Mouse (Mus musculus) naive thymus-derived CD4-positive, alpha-beta T cell, adult 2 months (primary cell): ENCODE data around the gene Atf1.

Experiments used
- DNase-seq: peaks from one replicate; pipeline ENCODE4 v3.0.0-alpha.2; 2011; ENCODE audit warnings: low read depth

Gene Atf1

GRCm38 (mm10) chr15:100304019-100304991 lies 76.7 kb downstream of the Atf1 start, which contains the start of gene Mettl7a1:
Gene Mettl7a1, plus strand, starts transcription at chr15:100304140.
- DNase-seq, result peak; percentile 72

- DNase-seq, result no peak
These were observed 78.6 kb downstream of the Atf1 start for GRCm38 (mm10) chr15:100306201-100306600.

DNA sequence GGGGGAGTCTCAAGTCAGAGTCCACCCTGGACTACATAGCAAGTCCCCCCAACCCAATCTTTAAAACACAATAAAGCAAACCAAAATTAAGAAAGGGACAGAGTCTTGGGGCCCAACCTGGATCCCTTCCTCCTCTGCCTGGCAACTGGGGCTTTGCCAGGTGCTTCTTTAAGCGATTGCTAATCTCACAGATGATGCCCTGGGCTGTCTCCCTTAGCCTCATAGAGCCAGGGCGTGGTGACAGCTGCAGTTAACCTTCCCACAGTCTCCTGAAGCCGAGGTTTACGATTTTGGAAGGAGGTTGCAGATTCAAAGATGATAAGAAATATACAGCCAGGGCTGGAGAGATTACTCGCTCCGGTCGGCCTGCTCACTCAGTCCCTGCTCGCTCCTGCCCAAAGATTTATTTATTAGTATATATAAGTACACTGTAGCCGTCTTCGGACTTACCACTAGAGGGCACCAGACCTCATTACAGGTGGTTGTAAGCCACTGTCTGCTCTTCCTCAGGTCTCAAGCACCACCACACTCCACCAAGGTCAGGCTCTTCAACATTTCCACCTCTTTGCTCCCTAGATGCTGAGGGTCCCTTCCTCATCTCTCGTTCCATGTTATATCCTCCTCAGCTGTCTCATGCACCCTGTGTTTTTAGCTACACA lies 79.9 kb downstream of the Atf1 start:
- peak; percentile 78 for DNase-seq
